Mouse (Mus musculus) erythroblast, adult 5-6 weeks (primary cell): ENCODE measurements around the gene Wbp4. TPM values are rescaled to one million over a fixed set of nuclear protein-coding genes. Genes with fewer than 3 reads are reported as not detected.

Experiments used
- ATAC-seq: replicated peaks from 2 replicates; pipeline ENCODE4 v1.8.0; 2016; ENCODE audit warnings: moderate number of reproducible peaks, mild to moderate bottlenecking, moderate TSS enrichment, inconsistent platforms; ENCODE audit not compliant: poor library complexity, low FRiP score, severe bottlenecking
- total RNA-seq, 2 experiments: library from RNA; stranded (forward) in 1 of 2; stranded (reverse) in 1 of 2; fragments of 150-400 nt in 1 of 2; fragments of 200-764, 138-1000 nt in 1 of 2; gene quantifications; 2 replicates each; pipeline versions ENCODE4 v1.2.3 to v1.2.4; 2015 to 2017; ENCODE audit warnings: low replicate concordance in 2 of 2

The Wbp4 gene
- total RNA-seq, 2 experiments from 2014 or later: 12.1 to 30.7 TPM

DNA sequence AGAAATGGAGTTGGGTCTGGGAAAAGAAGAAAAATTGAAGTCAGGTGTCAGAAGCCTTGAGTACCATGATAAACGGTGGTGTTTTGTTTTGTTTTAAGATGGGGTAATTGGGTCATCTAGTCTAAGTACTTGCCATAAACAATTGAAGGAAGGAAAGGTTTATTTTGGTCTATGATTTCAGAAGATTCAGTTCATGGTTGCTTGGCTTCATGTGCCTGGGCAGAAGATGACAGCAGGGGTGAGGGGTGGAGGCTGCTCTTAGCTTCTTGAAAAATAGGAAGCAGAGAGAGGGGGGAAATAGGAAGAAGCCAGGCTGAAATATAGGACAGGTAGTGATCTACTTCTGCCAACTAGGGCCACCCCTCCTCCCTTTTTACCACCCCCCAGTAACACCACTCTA, 30.2 kb upstream of the Wbp4 start:
- no peak for ATAC-seq

DNA sequence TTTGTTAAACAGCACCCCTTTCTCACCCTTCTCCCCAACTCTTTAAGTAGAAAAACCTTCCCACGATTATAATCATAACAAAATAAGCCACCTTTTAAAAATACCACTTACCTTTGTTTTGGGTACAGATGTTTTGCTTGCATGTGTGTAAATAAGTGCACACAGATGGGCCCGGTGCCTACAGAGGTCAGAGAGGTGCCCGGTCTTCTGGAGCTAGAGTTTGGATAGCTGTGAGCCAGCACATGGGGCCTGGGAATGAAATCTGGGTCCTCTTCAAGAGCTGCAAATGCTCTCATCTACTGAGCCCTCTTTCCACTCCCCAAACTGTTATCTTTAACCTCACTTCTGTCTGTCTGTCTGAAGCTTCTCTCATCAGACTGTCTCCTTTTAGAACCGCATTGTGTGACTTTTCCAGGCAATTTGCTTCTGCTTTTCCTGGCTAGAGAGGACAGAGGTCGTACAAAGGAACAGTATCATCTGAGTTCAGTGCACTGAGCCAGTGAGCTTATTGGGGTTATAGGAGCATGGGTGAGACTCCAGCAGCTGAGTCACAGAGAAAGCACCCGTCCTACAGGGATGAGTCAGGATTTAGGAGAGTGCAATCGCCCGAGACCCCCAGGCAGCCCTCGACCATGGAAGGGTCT, 27.5 kb upstream of the Wbp4 start:
- no peak for ATAC-seq

DNA sequence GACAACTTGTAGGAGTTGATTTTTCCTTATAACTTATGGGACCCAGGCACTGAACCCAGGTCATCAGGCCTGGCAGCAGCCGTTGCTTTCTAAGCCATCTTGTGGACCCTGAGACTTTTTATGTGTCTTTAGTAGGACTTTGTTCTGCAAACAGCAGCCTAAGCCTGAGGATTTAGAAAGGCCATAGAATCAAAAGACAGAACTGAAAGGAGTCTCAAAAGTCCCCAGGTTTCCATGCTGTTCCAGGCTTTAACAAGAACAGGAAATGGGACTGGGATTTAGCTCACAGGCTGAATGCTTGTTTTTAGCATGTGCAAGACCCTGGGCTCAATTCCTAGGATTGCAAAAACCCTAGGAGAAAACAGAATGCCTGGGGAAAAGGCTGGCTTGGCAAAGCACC, 26.5 kb upstream of the Wbp4 start:
- ATAC-seq: no peak

DNA sequence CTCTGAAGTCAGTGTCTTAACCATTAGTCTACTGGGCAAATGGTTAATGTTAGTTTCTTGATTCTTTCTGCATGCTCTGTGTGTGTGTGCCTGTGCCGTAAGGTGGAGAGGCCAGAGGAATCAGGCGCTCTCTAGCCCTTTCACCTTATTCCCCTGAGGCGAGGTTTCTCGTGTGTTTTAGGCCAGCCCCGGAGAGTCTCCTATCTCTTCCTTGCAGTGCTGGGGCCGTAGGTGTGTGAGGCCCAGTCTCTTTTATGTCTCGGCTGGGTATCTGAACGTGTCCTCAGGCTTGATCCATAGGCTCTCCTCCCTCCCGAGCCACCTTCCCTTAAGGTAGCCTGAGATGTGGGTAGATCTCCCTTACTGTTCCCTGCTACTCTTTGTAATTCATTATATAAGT, 24.9 kb upstream of the Wbp4 start:
- ATAC-seq: peak; percentile 85

DNA sequence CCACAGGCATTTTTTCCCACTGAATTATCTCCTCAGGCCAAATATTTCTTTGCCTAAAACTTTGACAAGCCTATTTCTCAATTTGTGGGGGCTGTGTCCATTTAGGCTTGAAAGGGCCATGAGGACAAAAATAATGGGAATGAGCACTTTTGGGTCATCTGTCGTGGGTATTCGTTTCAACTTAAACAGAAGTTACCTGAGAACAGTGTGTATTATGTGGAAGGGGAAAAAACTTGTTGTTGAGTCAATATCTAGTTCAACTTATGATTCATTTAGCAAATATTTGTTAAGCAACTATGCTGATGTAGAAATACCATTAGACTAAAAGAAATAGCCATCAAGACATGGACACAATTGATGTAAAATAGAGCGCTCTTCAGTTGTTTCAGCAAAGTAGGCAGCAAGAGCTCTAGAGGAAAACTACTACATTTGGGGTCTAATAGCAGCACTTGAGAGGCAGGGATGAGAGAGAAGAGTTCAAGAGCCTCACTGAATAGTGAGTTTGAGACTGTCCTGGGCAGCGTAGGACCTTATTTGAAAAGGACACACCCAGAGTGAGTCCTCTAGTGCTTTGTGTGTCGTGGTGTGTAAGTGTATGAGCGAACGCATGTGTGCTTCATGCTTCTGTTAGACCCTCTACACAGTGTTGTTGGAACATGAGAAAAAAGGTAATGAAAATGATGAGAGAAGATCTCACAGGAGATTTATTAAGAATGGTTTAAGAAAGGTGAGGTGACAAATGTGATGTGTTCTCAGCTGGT, 23.1 kb upstream of the Wbp4 start:
- ATAC-seq: no peak

DNA sequence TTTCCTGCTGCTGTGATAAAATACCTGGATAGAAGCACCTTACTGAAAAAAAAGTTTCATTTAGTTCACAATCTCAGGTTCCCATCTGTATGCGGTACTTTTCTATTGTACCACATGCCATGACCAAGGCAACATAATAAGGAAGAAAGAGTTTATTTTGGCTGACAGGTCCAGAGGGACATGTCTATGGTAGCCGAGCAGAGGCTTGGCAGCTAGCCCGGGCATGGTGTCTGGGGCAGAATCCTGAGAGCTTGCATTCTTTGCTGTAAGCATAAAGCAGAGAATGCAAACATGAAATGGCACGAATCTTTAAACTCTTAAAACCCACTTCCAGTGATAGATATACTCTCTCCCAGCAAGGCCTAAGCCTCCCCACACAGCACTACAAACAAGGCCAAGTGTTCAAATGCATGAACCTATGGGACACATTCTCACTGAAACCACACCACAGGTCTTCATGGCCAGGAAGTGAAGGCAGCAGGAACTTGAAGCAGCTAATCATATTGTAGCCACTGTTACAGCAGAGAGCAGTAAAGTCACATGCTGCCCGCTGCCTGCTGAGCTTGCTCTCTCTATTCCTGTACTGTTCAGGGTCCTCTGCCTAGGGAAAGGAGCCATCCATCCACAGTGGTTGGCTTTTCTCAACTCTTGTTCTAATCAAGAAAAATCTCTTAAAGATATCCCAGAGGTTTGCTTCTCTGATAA, 22.2 kb upstream of the Wbp4 start:
- ATAC-seq: no peak

DNA sequence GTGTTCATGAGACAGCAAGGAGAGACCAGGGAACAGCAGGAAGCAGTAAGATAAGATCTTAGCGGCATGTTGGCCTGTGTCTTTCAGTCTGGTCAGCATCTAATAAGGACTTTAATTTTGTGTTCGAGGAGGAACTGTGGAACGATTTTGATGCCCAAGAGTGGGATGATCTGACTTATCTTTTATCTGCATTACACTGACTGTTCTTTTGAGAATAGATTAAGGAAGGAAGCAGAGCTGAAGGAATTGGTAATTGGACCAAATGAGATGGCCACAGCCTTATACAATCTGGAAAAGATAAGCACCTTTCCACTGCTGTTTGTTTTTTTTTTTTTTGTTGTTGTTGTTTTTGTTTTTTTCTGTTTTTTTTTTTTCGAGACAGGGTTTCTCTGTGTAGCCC, 19.4 kb upstream of the Wbp4 start:
- no peak for ATAC-seq

DNA sequence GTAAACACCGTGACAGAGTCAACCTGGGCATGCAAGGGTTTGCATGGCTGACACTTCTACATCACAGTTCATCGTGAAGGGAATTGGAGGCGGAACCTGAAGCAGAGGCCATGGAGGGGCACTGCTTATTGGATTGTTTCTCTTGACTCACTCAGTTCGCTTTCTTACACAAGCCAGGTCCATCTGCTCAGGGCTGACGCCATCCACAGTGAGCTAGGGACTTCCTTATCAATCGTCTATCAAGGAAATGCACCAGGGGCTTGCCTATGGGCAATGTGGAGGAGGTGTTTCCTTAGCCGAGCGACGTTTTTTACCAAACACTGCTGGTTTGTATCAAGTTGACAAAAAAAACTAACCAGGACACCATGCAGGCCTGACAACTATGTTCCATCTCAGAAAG, 18.0 kb upstream of the Wbp4 start:
- no peak for ATAC-seq

DNA sequence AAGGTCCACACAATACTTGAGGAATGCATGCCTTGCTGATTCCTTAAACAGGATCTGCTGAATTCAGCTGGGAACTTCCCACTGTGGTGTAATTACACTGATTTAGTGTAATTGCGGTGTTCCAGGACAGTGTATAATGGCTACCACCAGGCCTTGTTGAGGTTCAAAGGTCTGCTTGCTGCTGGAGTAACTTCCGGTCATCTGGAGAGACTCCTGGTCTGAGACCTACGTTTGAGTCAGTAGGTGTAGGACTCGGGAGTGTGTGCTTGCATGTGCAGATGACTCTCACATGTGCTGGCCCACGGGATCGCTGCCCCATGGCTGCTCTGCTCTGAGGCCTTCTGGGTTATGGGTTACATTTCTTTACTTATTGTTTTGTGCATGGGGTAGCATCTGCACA, 13.0 kb upstream of the Wbp4 start:
- ATAC-seq: no peak

DNA sequence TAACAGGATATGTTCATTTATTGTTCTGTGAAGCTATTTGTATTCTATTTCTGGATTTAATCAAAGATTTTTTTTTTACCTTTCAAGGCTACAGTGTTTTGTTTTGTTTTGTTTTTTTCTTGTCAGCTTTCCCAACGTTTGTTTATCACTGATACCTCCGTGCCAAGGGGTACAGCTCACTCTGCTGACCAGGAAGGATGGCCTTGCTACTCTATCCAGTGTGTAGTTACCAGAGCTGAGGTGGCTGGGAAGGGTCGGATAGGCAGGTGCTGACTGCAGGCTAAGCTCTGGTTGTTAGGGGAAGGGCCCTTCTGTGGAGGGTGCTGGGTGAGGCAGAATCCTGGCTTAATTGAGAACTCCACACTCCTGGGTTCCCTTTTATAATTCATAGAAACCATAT, 8.9 kb upstream of the Wbp4 start:
- no peak for ATAC-seq

DNA sequence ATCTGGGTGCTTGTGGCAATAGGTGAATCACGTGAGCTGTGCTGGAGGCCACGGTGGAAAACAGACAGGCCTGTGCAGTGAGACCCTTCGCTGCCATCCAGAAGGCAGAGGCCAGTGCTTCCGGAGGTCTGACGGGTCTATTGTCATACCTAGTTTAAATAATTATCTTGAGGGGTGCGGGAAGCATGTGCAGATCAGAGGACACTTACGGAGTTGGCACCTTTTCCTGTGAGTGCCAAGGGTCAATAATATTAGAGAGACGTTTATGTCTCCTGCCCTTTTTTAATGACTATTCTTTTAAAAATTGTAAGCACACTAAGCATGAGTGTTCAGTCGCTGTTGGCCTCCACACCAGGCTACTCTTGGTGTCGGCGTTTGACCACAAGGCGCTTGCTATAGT, 7.8 kb upstream of the Wbp4 start:
- ATAC-seq: no peak

DNA sequence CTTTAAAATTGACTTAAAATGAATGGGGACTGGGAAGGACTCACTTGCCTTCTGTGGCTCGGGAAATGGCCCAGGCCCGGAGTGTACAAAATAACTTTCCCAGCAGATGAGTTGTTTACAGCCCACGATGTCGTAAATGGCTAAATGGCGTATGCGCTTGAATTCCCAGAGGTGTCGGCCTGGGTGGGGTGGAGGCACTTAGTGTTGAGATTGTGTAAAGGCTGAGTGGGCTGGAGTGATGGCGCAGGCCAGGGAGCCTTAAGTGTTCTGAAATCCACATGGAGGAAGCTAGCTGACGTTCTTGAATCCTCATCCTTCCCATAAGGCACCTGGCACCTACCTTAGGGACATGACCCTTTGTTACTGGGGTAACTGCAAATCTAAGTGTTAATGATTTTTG, 7.2 kb upstream of the Wbp4 start:
- ATAC-seq: no peak

DNA sequence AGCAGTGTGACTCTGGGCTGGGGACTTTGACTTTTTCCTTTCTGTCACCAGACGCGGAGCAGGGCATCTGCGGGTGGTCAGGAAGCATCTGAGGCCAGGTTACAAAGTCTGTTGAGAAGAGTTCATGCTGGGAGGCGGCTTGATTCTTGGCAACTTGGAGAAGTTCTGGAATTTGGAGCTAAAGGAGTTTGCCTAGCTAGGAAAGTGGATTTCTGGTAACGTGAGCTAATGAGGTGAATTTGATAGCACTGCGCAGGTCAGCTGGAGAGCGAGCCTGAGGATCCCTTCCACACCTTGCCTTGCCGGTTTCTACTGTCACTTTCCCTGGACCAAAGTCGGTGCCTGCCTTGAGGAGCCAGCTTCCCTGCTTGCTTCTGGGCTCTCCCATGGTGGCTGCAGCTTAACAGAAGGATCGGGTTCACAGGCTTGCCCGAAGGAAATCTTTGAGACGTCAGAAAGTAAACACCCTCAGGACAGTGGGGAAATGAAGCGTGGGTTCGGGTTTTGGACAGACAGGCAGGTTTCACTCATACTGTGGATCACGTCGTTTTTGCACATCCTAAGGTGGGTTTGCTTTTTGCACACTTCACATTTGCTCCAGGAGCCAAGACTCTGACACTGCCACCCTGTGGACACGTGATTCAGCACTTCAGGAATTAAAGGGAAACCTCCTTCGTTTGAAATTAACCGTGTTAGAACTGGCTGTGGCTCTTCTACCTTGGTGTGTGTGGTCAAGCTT, 5.8 kb upstream of the Wbp4 start:
- peak; percentile 77 for ATAC-seq

DNA sequence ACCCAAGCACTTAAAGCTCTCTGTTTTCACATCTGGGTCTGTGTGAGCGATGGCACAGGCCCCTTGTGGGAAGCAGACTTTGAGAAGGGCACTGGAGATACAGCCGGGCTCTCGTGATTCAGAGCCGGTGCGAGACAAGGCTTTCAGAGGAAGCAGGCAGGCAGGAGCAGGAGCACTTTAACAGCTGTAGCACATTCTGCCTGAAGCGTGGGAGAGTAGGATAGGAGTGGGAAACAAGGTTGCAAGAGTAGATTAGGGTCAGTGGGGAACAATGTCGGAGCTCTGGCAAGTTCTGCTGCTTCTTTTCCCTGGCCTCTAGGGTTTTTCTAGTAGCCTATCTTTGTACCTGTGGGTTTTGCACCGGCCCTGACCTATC, 5.3 kb upstream of the Wbp4 start:
- peak; percentile 4 for ATAC-seq

DNA sequence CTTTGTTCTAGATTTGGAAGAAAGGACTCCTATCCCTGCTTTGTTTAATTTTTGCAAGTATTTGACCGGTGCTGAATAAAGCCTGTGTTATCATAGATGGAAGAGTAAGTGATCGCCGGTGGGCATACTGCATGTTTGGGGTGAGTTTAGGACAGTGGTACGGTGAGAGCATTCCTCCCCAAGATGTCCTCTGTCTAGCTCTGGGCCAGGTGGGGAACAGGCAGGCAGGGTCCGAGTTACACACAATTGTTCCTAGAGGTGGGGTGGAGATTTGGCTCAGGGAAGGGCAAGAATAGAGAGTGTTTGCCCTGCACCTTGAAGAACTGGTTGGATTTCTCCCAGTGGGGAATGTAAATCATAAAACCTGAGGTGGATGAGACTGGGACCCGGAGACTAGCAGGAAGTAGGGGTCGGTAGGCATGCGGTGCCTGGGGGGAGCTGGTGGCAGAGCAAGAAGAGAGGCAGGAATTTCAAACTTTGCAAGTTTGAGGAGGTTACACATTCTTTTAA, 2.3 kb upstream of the Wbp4 start:
- no peak for ATAC-seq

DNA sequence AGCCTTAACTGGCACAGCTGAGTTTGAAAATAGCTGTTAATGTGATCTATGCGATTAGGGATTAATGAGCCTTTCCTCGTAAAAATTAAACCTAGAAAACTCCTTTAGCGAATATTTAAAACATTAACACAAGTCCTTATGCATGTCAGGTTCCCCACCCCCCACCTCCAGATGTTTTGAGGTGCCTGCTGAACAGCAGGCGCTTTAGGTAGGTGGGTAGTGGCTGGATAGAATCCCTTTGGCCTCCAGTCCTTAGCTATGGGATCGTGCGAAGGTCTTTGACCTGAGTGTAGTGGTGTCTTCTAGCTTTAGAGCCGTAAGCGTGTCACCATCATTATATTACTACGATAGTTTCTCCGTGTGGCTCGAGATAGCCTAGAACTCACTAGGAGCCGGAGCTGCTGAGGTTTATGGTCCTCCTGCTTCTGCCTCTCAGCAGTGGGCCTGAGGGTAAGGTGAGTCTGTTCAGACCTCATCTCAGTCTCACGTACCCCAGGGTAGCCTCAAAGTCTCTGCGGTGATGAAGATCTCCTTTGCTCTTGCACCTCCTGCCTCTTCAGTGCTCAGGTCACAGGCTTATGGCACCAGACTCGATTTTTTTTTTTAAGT, 1.5 kb upstream of the Wbp4 start:
- no peak for ATAC-seq

DNA sequence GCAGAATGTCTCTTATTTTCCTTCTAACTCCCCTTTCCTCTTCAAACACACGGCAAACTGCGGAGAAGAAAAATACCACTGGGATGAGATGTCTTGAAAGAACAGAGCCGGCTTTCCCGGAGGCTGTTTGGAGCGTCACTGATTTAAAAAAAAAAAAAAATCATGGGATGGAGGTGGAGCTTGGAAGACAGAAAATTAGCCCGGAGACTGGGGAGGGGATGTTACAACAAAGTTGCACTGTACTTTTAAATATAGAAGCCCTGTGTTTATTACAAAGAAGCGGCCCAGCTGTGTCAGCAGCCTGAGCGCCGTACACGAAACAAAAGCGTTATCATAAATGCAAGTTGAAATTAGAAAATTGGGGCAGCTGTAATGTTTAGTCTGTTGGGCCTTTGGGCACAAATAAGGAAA, 936 bp upstream of the Wbp4 start:
- no peak for ATAC-seq

DNA sequence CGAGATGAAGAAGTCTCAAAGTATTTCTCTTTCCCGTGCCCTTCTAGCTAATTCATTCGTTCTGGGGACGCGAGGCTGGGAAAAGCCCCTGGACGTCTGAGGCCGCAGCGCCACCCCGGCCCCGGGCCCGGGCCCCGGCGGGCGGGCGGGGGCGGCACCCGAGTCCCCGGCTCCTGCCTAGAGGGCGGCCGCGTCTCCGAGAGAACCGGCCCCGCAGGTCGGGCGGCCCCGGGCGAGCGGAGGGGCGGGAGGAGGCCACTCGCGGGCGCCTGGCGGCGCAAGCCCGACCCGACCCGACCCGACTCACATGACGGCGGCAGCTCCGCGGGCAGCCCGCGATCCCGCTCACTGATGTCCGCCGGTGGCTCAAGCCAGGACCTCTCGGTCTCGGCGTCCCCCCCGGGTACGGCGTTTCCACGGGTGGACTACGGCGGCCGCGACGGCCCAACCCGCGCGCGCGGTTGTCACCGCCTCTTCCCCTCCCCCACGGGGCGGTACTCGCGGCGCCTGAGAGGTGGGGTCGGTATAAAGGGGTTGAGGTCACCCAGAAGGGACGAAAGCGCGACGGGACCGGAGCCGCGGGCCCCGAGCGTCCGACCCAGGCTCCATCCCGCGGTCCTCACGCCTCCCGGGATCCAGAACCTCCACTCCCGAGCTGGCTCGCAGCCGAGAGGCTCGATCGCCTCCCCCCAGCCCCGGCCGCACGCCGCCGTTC, 539 bp downstream of the Wbp4 start, which contains the start of gene Elf1:
Gene Elf1 (plus strand): TSS at position 571 of the 715 bp plus-strand sequence.
- peak; percentile 44 for ATAC-seq

DNA sequence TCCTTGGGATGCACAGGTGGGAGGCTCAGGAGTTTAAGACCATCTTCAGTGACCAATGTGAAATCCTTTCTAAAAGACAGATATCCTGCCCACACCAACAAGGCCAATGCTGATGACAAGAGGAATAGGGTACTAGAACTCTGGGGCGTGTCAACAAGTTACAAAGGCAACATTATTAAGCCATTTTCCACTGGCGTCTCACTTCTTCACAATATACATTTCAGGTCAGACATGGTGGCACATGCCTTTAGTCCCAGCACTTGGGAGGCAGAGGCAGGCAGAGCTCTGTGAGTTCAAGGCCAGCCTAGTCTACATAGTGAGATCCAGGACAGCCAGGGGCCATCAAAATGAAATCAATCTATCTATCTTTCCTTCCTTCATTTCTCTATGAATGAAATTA, 7.9 kb downstream of the Wbp4 start:
- ATAC-seq: no peak
